Mouse (Mus musculus) MEL (cell line): Measurements from ENCODE around the gene Plcb4. TPM values are rescaled to one million over a fixed set of nuclear protein-coding genes. Genes with fewer than 3 reads are reported as not detected.

Experiments
- DNase-seq: peaks from one replicate; pipeline ENCODE4 v3.0.0; 2011; ENCODE audit warnings: low read depth, low spot score
- H3K27ac ChIP-seq: 2 replicates; pipeline ENCODE4 v1.5.1; 2012; ENCODE audit warnings: low read depth, mild to moderate bottlenecking, control low read depth, low read length, moderate library complexity; ENCODE audit not compliant: control insufficient read depth
- H3K27me3 ChIP-seq, 2 experiments: fragments of 150-350 bp in 1 of 2; sonication (generic) in 1 of 2; 2 replicates each; pipeline ENCODE4 v1.6.1; 2012; ENCODE audit warnings: low read length in 2 of 2, mild to moderate bottlenecking in 2 of 2, improper control_type of control experiment in 1 of 2, moderate library complexity in 1 of 2; ENCODE audit not compliant: insufficient read depth in 2 of 2, control insufficient read depth in 1 of 2
- H3K36me3 ChIP-seq, 2 experiments: 2 replicates each; pipeline ENCODE4 v1.6.1; 2012 to 2014; ENCODE audit warnings: low read length in 2 of 2, improper control_type of control experiment in 1 of 2, inconsistent platforms in 1 of 2, mild to moderate bottlenecking in 1 of 2; ENCODE audit not compliant: insufficient read depth in 2 of 2, control insufficient read depth in 1 of 2
- H3K4me1 ChIP-seq, 2 experiments: fragments of 150-350 bp in 1 of 2; sonication (generic) in 1 of 2; 2 replicates each; pipeline ENCODE4 v1.6.1; 2012; ENCODE audit warnings: low read length in 2 of 2, improper control_type of control experiment in 1 of 2, mild to moderate bottlenecking in 1 of 2; ENCODE audit not compliant: insufficient read depth in 2 of 2, control insufficient read depth in 1 of 2
- H3K4me3 ChIP-seq, 2 experiments: fragments of 150-350 bp in 1 of 2; sonication (generic) in 1 of 2; 2 replicates each; pipeline ENCODE4 v1.5.1; 2012; ENCODE audit warnings: low read depth in 2 of 2, low read length in 2 of 2, mild to moderate bottlenecking in 2 of 2, moderate library complexity in 2 of 2, control low read depth in 1 of 2, improper control_type of control experiment in 1 of 2; ENCODE audit not compliant: control insufficient read depth in 1 of 2, insufficient read depth in 1 of 2
- H3K79me2 ChIP-seq: 2 replicates; pipeline ENCODE4 v1.6.1; 2012; ENCODE audit warnings: mild to moderate bottlenecking, low read length, moderate library complexity; ENCODE audit not compliant: control insufficient read depth, poor library complexity, insufficient read depth
- H3K9ac ChIP-seq: 2 replicates; pipeline ENCODE4 v1.6.1; 2012; ENCODE audit warnings: low read depth, mild to moderate bottlenecking, control low read depth, low read length, moderate library complexity; ENCODE audit not compliant: control insufficient read depth, poor library complexity, severe bottlenecking
- H3K9me3 ChIP-seq: fragments of 150-350 bp; sonication (generic); replicated peaks from 2 replicates; pipeline ENCODE4 v1.6.1; 2012; ENCODE audit warnings: mild to moderate bottlenecking, low read length, improper control_type of control experiment, moderate library complexity; ENCODE audit not compliant: insufficient read depth
- BHLHE40 ChIP-seq: IDR thresholded peaks from 2 replicates; pipeline ENCODE4 v1.6.1; 2012; ENCODE audit warnings: low read depth, mild to moderate bottlenecking, inconsistent platforms, low read length, improper control_type of control experiment, borderline replicate concordance
- CHD2 ChIP-seq: IDR thresholded peaks from 2 replicates; pipeline ENCODE4 v1.6.1; 2011; ENCODE audit warnings: low read length, improper control_type of control experiment
- E2F4 ChIP-seq: IDR thresholded peaks from 2 replicates; pipeline ENCODE4 v1.6.1; 2011; ENCODE audit warnings: low read depth, low read length, improper control_type of control experiment, borderline replicate concordance
- ELF1 ChIP-seq: IDR thresholded peaks from 2 replicates; pipeline ENCODE4 v1.6.1; 2014; ENCODE audit warnings: low read depth, mild to moderate bottlenecking, inconsistent platforms, low read length, improper control_type of control experiment, moderate library complexity
- EP300 ChIP-seq, 2 experiments: IDR thresholded peaks; 2 replicates each; pipeline ENCODE4 v1.6.1; 2011; ENCODE audit warnings: improper control_type of control experiment in 2 of 2, low read length in 2 of 2, low read depth in 1 of 2, mild to moderate bottlenecking in 1 of 2
- ETS1 ChIP-seq: IDR thresholded peaks from 2 replicates; pipeline ENCODE4 v1.6.1; 2012; ENCODE audit warnings: low read depth, mild to moderate bottlenecking, inconsistent platforms, low read length, improper control_type of control experiment, moderate library complexity
- HCFC1 ChIP-seq: IDR thresholded peaks from 2 replicates; pipeline ENCODE4 v1.6.1; 2012; ENCODE audit warnings: low read depth, mild to moderate bottlenecking, inconsistent platforms, low read length, improper control_type of control experiment, moderate library complexity
- JUND ChIP-seq: IDR thresholded peaks from 2 replicates; pipeline ENCODE4 v1.6.1; 2011; ENCODE audit warnings: low read depth, mild to moderate bottlenecking, improper control_type of control experiment, low read length
- KAT2A ChIP-seq: conservative IDR thresholded peaks from 2 replicates; pipeline ENCODE4 v1.6.1; 2012; ENCODE audit warnings: low read depth, low read length, improper control_type of control experiment, inconsistent platforms
- MAFK ChIP-seq: IDR thresholded peaks from 2 replicates; pipeline ENCODE4 v1.6.1; 2011; ENCODE audit warnings: low read depth, mild to moderate bottlenecking, low read length, improper control_type of control experiment, borderline replicate concordance
- MAX ChIP-seq: IDR thresholded peaks from 2 replicates; pipeline ENCODE4 v1.6.1; 2011; ENCODE audit warnings: low read length, improper control_type of control experiment
- MAZ ChIP-seq: IDR thresholded peaks from 2 replicates; pipeline ENCODE4 v1.6.1; 2012; ENCODE audit warnings: low read depth, mild to moderate bottlenecking, inconsistent platforms, low read length, improper control_type of control experiment
- MYB ChIP-seq: IDR thresholded peaks from 2 replicates; pipeline ENCODE4 v1.6.1; 2011; ENCODE audit warnings: mild to moderate bottlenecking, low read depth, low read length, improper control_type of control experiment
- NELFE ChIP-seq: IDR thresholded peaks from 2 replicates; pipeline ENCODE4 v1.6.1; 2011; ENCODE audit warnings: low read depth, low read length, improper control_type of control experiment
- NRF1 ChIP-seq: IDR thresholded peaks from 2 replicates; pipeline ENCODE4 v1.6.1; 2014; ENCODE audit warnings: low read depth, mild to moderate bottlenecking, inconsistent platforms, low read length, improper control_type of control experiment, moderate library complexity; ENCODE audit not compliant: poor library complexity, insufficient read depth, severe bottlenecking
- POLR2AphosphoS2 ChIP-seq: IDR thresholded peaks from 2 replicates; pipeline ENCODE4 v1.6.1; 2011; ENCODE audit warnings: low read length, improper control_type of control experiment
- POLR2AphosphoS5 ChIP-seq: IDR thresholded peaks from 2 replicates; pipeline ENCODE4 v1.6.1; 2012; ENCODE audit warnings: low read depth, borderline replicate concordance, mild to moderate bottlenecking, inconsistent platforms, low read length, moderate library complexity, mixed read lengths
- RAD21 ChIP-seq: IDR thresholded peaks from 2 replicates; pipeline ENCODE4 v1.6.1; 2011; ENCODE audit warnings: mild to moderate bottlenecking, low read depth, low read length, improper control_type of control experiment
- SMC3 ChIP-seq: IDR thresholded peaks from 2 replicates; pipeline ENCODE4 v1.6.1; 2011; ENCODE audit warnings: low read depth, low read length, improper control_type of control experiment
- TBP ChIP-seq: IDR thresholded peaks from 2 replicates; pipeline ENCODE4 v1.8.0; 2011; ENCODE audit warnings: low read depth, low read length, improper control_type of control experiment
- TCF12 ChIP-seq: IDR thresholded peaks from 2 replicates; pipeline ENCODE4 v1.6.1; 2014; ENCODE audit warnings: low read depth, mild to moderate bottlenecking, inconsistent platforms, low read length, improper control_type of control experiment, moderate library complexity
- USF1 ChIP-seq: IDR thresholded peaks from 2 replicates; pipeline ENCODE4 v1.6.1; 2014; ENCODE audit warnings: low read depth, mild to moderate bottlenecking, inconsistent platforms, low read length, improper control_type of control experiment, moderate library complexity
- ZMIZ1 ChIP-seq: IDR thresholded peaks from 2 replicates; pipeline ENCODE4 v1.6.1; 2012; ENCODE audit warnings: low read depth, mild to moderate bottlenecking, inconsistent platforms, low read length, improper control_type of control experiment, moderate library complexity
- polyA plus RNA-seq, 2 experiments: library from polyadenylated mRNA; stranded (reverse) in 1 of 2; unstranded in 1 of 2; fragments of >175 nt in 1 of 2; fragments of >200 nt in 1 of 2; gene quantifications; 2 replicates each; pipeline versions ENCODE4 v1.2.1 to v1.2.4; 2012; ENCODE audit warnings: low replicate concordance in 2 of 2, low read depth in 1 of 2; ENCODE audit not compliant: insufficient read length in 2 of 2, insufficient read depth in 1 of 2, missing spikeins in 1 of 2
- total RNA-seq: library from RNA; depleted of rRNA; stranded (reverse); fragments of 300-350 nt; gene quantifications from 2 replicates; pipeline ENCODE4 v1.2.3, GENCODE M21; 2012

Plcb4 gene
- total and polyA plus RNA-seq, 3 experiments, result not detected

DNA sequence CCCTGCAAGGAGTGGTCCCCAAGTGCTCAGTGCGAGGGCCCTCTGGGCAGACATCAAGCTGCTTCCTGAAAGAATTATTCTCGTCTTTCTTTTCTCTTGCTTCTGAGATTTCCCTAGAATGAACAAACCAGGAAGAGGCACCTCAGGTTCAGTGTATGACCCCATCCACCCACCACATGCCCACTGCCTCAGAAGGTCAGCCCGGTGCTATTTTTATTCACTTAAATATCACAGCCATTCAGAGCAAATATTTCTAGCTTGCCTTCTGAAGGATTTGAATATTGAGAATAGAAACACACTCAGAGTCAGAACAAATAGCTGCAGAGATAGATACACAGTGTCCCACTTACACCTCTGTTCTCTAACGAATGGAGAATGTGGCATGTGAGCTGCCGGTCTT is 193.2 kb downstream of the Plcb4 start:
- Histone ChIP-seq H3K9me3 (no peaks in the 10 kb centered on the region), H3K36me3 (no peaks in the 10 kb centered on the region), H3K27me3 (no peaks in the 10 kb centered on the region), H3K4me3 (no peak overlapping the region), H3K4me1 (no peaks in the 10 kb centered on the region), H3K9ac (no peak overlapping the region)
- DNase-seq, result no peak
- TF ChIP-seq ETS1 (no peak), TBP (no peak), SMC3 (no peak), E2F4 (no peak), KAT2A (no peak), ELF1 (no peak), BHLHE40 (no peak), EP300 (IDR thresholded peaks at IDR 0.05; ENCODE audit: low read depth in 1 of 2, low read length in 2 of 2) (no peak), ZMIZ1 (no peak), MYB (no peak), TCF12 (no peak), POLR2AphosphoS5 (no peak)
- TF ChIP-seq, all 39 proteins: peak for 0
- Histone ChIP-seq H3K79me2 (no peaks in the 10 kb centered on the region), H3K27ac (no peak overlapping the region)

DNA sequence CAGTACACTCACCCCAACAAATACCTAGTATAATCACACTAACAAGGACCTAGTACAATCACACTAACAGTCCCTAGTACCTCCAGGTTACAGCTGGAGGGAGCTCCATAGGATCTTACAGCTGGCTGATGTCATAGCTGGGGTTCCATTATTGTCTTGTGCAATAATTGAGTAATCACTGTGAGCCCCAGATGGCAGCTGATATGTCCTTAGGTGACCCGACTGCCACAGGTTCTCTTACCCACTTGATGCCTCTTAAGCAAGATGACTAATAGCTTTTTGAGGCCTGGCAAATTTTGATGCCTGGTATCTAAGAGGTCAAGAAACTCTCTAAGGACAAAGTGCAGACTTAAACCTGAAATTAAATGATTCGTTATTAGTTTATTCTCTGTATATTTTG is 194.3 kb downstream of the Plcb4 start:
- no peak overlapping the region for H3K27ac ChIP-seq
- H3K4me3 ChIP-seq, result no peak overlapping the region
- no peaks in the 10 kb centered on the region for H3K79me2 ChIP-seq
- TF ChIP-seq POLR2AphosphoS2 (no peak), MAFK (no peak), MAX (no peak), TCF12 (no peak), TBP (no peak), USF1 (no peak), NELFE (no peak), MAZ (no peak), CHD2 (no peak), ELF1 (no peak), HCFC1 (no peak), KAT2A (no peak), MYB (no peak), RAD21 (no peak), NRF1 (no peak), BHLHE40 (no peak), JUND (no peak)
- H3K36me3 ChIP-seq, result no peaks in the 10 kb centered on the region
- no peak overlapping the region for H3K9ac ChIP-seq
- no peaks in the 10 kb centered on the region for H3K27me3 ChIP-seq
- no peaks in the 10 kb centered on the region for H3K4me1 ChIP-seq
- DNase-seq, result no peak
- no peaks in the 10 kb centered on the region for H3K9me3 ChIP-seq
